Mouse (Mus musculus) liver, embryonic 11.5 days (tissue): Measurements from ENCODE around the gene Fcor. TPM values are rescaled to one million over a fixed set of nuclear protein-coding genes. Genes with fewer than 3 reads are reported as not detected.

Experiments
- ATAC-seq: fragments of 200-750 bp; cut with Nextera tagmentation; replicated peaks from 2 replicates; pipeline ENCODE4 v1.8.0; 2017; ENCODE audit warnings: moderate number of reproducible peaks, mild to moderate bottlenecking, moderate TSS enrichment, moderate library complexity; ENCODE audit not compliant: low FRiP score
- DNase-seq: peaks from one replicate; pipeline ENCODE4 v3.0.0-alpha.2; 2017; ENCODE audit warnings: low spot score
- H3K27ac ChIP-seq: fragments of 300-500 bp; sonication (generic); 2 replicates; pipeline ENCODE4 v1.5.1; 2014; ENCODE audit warnings: mild to moderate bottlenecking, low read depth, low read length, control low read depth
- H3K27me3 ChIP-seq: fragments of 300-500 bp; sonication (generic); replicated peaks from 2 replicates; pipeline ENCODE4 v1.6.1; 2014; ENCODE audit warnings: low read length, mixed read lengths; ENCODE audit not compliant: control insufficient read depth, insufficient read depth
- H3K36me3 ChIP-seq: fragments of 300-500 bp; sonication (generic); 2 replicates; pipeline ENCODE4 v1.6.1; 2014; ENCODE audit warnings: mild to moderate bottlenecking, low read length, moderate library complexity, mixed read lengths; ENCODE audit not compliant: control insufficient read depth, insufficient read depth
- H3K4me1 ChIP-seq: fragments of 300-500 bp; sonication (generic); replicated peaks from 2 replicates; pipeline ENCODE4 v1.6.1; 2014; ENCODE audit warnings: low read length, mixed read lengths; ENCODE audit not compliant: control insufficient read depth, insufficient read depth
- H3K4me2 ChIP-seq: fragments of 300-500 bp; sonication (generic); 2 replicates; pipeline ENCODE4 v1.6.1; 2014; ENCODE audit warnings: mild to moderate bottlenecking, control low read depth, moderate library complexity
- H3K4me3 ChIP-seq: fragments of 300-500 bp; sonication (generic); 2 replicates; pipeline ENCODE4 v1.5.1; 2014; ENCODE audit warnings: low read depth, low read length, control low read depth
- H3K9ac ChIP-seq: fragments of 300-500 bp; sonication (generic); 2 replicates; pipeline ENCODE4 v1.6.1; 2014; ENCODE audit warnings: low read depth, low read length, control low read depth
- H3K9me3 ChIP-seq: fragments of 300-500 bp; sonication (generic); 2 replicates; pipeline ENCODE4 v1.6.1; 2016; ENCODE audit warnings: low read length, inconsistent platforms, mixed read lengths; ENCODE audit not compliant: control insufficient read depth
- WGBS: fragments of 180-500 bp; shearing (Covaris S2); extraction: QIAGEN DNeasy Blood & Tissue Kit; methylation state at CpG from one replicate; pipeline ENCODE4 v1.1.7; 2014; 5-methylcytosine and 5-hydroxymethylcytosine counted together
- polyA plus RNA-seq: library from polyadenylated mRNA; unstranded; fragments of >200 nt; fragmentation: Nextera tagmentation; extraction: Ambion mirVana; gene quantifications from 2 replicates; pipeline ENCODE4 v1.2.1, GENCODE M21; 2014

The Fcor gene
- polyA plus RNA-seq, 1 experiment from 2014 or later = 11.4 TPM

DNA sequence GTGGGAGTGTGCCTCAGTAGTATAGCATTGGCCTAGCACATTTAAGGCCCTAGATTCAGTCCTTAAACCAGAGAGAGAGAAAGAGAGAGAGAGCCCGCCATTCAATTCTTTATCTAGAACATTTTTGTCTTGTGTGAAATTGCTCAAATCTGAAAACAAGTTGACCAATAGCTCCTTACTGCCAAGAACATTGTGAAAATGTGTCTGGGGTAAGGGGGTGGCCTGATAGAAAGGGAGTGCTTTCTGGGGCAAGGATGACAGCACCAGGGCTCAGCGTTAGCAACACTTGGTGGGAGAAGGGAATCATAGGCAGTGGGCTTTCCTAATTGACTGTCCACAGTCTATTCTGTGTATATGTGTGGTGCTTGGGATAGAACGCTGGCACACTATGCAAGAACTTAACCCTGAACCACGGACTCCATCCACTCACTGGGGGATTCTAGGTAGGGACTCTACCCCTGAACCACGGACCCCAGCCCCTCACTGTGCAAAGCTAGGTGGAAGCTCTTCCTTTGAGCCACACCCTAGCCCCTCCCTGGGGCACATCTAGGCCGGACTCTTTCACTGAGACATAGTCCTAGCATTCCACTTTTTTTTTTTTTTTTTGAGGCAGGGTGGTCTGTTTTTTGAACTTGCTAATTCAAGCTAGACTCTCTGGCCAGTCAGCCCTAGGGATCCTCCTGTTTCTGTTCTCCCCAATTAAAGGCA is 25.2 kb downstream of the Fcor start:
- no peaks in the 10 kb centered on the region for H3K36me3 ChIP-seq
- no peaks in the 10 kb centered on the region for H3K4me1 ChIP-seq
- no peaks in the 10 kb centered on the region for H3K27me3 ChIP-seq
- H3K9me3 ChIP-seq = no peaks in the 10 kb centered on the region
- H3K4me2 ChIP-seq = no peak overlapping the region
- ATAC-seq = no peak
- no peak overlapping the region for H3K9ac ChIP-seq
- H3K4me3 ChIP-seq = no peak overlapping the region
- no peak for DNase-seq
- 77% methylated on average over 6 of the region's 6 CpGs for WGBS
- no peak overlapping the region for H3K27ac ChIP-seq

DNA sequence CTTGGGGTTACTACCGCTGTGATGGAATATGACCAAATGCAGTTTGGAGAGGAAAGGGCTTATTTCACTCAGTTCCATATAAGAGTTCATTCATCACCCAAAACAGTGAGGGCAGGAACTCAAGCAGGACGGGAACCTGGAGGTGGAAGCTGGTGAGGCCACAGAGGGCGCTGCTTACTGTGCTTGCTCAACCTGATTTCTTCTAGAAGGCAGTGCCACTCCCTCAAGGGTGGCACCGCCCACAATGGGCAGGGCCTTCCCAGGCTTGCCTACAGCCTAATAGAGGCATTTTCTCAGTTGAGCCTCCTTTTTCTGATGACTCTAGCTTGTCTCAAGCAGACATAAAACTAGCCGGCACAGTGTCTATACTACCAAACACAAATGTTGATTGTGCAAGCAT is 26.4 kb downstream of the Fcor start:
- Histone ChIP-seq H3K4me2 (no peak overlapping the region), H3K9me3 (no peaks in the 10 kb centered on the region), H3K27ac (no peak overlapping the region), H3K9ac (no peak overlapping the region), H3K27me3 (no peaks in the 10 kb centered on the region), H3K36me3 (peaks cover 6% of the 10 kb centered on the region; the same call in 1 of the 2 replicates), H3K4me3 (no peak overlapping the region), H3K4me1 (no peaks in the 10 kb centered on the region)
- WGBS = 18% methylated on average over 5 of the region's 5 CpGs
- DNase-seq (no peak), ATAC-seq (peak; percentile 80)

DNA sequence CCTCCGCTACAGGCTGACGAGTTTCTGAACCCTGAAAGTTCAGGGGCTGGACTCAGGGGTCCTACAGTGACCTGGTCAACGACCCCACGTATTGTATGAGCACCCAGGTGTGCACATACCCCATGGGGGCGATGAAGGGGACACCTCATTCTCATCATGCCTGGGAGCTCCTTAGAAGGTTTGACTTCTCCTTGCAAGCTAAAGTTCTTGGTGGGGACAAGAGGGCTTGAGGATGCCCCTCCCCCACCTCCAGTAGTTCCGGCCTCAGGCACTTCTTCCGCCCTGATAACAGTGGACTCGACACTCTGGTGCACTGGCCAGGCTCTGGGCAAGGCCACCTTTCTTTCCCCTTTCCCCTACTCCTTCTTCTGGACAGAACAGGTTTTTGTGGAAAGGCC is 40.7 kb downstream of the Fcor start:
- H3K4me1 ChIP-seq = no peaks in the 10 kb centered on the region
- peaks cover 19% of the 10 kb centered on the region; the same call in 1 of the 2 replicates for H3K36me3 ChIP-seq
- H3K4me2 ChIP-seq = peak overlapping the region; percentile 81
- no peaks in the 10 kb centered on the region for H3K9me3 ChIP-seq
- DNase-seq (peak; percentile 51), ATAC-seq (peak; percentile 73)
- H3K27me3 ChIP-seq = no peaks in the 10 kb centered on the region
- H3K9ac ChIP-seq = peak overlapping the region; percentile 81
- 5% methylated on average over 8 of the region's 8 CpGs for WGBS
- peak overlapping the region; percentile 68 for H3K4me3 ChIP-seq
- peak overlapping the region; percentile 40; the same call in 1 of the 2 replicates for H3K27ac ChIP-seq

DNA sequence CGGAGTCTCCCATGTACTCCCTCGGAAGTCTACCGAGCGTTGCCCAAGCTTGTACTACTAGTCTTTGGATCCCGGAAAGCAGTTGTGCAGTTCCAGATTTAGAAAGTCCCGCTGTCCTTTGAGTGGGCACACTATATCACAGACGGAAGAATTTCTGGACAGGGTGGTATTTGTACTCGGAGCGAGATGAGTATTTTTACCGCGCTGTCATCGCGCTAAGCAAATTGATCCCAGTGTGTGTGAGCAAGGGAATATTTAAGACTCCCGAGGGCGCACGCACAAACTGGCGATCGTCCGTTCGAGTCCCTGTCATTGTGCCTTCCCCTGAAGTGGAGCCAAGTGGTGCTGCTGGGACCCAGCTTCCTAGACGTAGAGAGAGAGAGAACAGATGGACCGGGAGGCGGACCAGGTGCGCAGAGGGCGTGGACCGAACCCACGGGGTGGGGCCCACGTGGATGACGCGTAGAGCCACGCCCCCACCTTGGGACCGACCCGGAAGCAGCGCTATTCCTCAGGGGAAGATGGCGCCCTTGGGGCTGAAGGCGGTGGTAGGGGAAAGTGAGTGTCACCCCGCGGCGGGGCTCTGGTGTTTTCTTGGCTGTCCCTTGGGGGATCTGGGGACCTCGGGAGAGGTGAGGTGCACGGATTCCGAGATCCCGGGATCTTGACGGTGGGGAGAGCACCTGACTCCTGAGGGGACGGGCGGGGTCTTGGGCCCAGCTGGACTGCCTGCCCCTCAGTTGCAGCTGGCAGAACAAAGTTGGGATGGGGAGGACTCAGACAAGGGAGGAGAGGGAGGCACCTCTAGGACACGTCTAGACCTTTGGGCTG is 41.3 kb downstream of the Fcor start, which contains the start of gene Stxbp2:
Gene Stxbp2 (plus strand): TSS at position 309 of the 831 bp plus-strand sequence.
- ATAC-seq = peak; percentile 91
- H3K9ac ChIP-seq = peak within 1 kb of the TSS; percentile 81
- no peaks in the 10 kb centered on the region for H3K4me1 ChIP-seq
- H3K27me3 ChIP-seq = no peaks in the 10 kb centered on the region
- H3K36me3 ChIP-seq = peaks cover 13% of the 10 kb centered on the region; the same call in 1 of the 2 replicates
- peak within 1 kb of the TSS; percentile 40; the same call in 1 of the 2 replicates for H3K27ac ChIP-seq
- peak; percentile 80 for DNase-seq
- H3K9me3 ChIP-seq = no peaks in the 10 kb centered on the region
- peak within 1 kb of the TSS; percentile 68 for H3K4me3 ChIP-seq
- H3K4me2 ChIP-seq = peak within 1 kb of the TSS; percentile 81
- 8% methylated on average over 47 of the region's 47 CpGs for WGBS

DNA sequence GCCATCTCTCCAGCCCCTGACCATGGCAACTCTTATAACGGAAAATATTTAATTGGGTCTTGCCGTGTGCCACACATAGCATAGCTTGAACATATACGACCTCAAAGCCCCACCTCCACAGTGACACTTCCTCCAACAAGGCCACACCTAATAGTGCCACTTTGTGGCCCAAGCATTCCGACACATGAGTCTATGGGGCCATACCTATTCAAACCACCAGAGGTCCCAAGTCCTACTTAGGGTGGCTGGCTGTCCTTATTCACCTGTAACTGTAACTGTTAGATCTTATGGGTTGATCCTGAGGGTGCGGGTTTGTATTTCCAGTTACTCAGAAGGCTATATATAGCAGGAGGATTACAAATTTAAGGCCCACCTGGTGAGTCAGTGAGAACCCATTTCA is 44.1 kb downstream of the Fcor start:
- H3K4me2 ChIP-seq = no peak overlapping the region
- WGBS = 34% methylated on average over 5 of the region's 5 CpGs
- no peaks in the 10 kb centered on the region for H3K9me3 ChIP-seq
- no peaks in the 10 kb centered on the region for H3K4me1 ChIP-seq
- DNase-seq (no peak), ATAC-seq (0 out of 2 replicates have a peak, but pooled peaks have one; percentile 25)
- H3K9ac ChIP-seq = no peak overlapping the region
- no peak overlapping the region for H3K4me3 ChIP-seq
- no peaks in the 10 kb centered on the region for H3K27me3 ChIP-seq
- 0 out of 2 replicates have a peak, but pooled peaks cover 2% of the 10 kb centered on the region for H3K36me3 ChIP-seq
- no peak overlapping the region for H3K27ac ChIP-seq

DNA sequence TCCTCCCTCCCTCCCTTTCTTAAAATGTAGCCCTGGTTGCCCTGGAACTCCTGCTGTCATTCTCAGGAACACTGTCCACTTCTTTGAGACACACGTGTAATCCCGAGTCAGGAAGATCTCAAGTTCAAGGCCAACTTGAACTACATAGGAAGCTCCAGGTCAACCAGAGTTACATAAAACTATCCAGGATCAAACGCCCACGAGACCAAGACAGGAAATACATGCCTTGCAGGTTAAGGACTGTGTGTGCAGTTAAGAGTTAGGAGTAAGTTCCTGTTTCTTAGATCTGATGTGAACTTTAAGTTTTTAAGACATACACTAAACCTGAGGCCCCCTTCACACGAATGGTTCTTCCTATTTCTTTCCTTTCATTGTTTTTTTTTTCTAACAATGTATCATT is 45.2 kb downstream of the Fcor start:
- WGBS = 44% methylated on average over 5 of the region's 5 CpGs
- no peak overlapping the region for H3K4me2 ChIP-seq
- no peaks in the 10 kb centered on the region for H3K27me3 ChIP-seq
- 0 out of 2 replicates have a peak, but pooled peaks cover 2% of the 10 kb centered on the region for H3K36me3 ChIP-seq
- ATAC-seq (no peak), DNase-seq (no peak)
- H3K9me3 ChIP-seq = no peaks in the 10 kb centered on the region
- no peak overlapping the region for H3K27ac ChIP-seq
- no peak overlapping the region for H3K9ac ChIP-seq
- no peak overlapping the region for H3K4me3 ChIP-seq
- peaks cover 3% of the 10 kb centered on the region for H3K4me1 ChIP-seq

DNA sequence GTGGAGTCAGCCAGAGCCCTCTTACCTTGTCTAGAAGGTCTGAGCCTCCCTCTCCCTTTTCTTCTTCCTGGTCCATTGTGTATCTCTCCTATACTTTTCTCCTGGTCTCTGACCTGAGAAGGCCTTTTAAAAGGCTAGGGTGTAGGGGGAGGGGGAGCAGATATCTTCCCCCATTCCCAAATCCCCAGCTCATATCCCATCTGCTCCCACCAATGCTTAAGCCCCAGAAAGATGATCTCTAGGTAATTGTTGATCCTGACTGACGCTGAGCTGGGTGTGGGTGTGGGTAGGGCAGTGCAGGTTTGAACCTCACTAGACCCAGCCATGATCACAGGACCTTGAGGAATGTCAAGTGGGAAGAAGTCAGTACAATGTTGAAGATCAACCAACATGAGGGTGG is 46.7 kb downstream of the Fcor start, which contains the start of gene Pcp2:
Gene Pcp2 (minus strand): TSS at position 101 of the 400 bp plus-strand sequence.
- Histone ChIP-seq H3K36me3 (0 out of 2 replicates have a peak, but pooled peaks cover 2% of the 10 kb centered on the region), H3K9me3 (no peaks in the 10 kb centered on the region), H3K4me2 (no peak within 1 kb of the TSS), H3K27me3 (no peaks in the 10 kb centered on the region), H3K4me3 (no peak within 1 kb of the TSS), H3K27ac (no peak within 1 kb of the TSS), H3K9ac (no peak within 1 kb of the TSS), H3K4me1 (peaks cover 5% of the 10 kb centered on the region)
- ATAC-seq = no peak
- no peak for DNase-seq
- WGBS = 82% methylated on average over 1 of the region's 1 CpGs

DNA sequence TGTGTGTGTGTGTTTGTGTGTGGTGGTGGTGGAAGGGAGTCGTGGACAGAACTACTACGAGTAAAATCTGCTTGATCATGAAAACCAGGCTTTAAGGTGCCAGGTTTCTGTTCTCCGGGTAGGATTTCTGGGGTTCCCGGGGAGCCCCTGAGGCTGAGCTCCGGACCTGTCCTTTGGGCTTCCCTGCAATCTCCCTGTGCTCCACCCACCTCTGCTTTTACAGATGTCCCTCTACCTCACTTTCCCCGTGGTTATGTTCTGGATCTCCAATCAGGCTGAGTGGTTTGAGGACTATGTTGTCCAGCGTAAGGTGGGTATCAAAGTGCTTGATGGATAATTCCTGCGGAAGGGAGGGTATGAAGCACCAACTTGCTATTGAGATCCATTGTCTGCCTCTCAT is 50.0 kb downstream of the Fcor start:
- no peaks in the 10 kb centered on the region for H3K9me3 ChIP-seq
- DNase-seq = no peak
- H3K36me3 ChIP-seq = peaks cover 15% of the 10 kb centered on the region
- peak overlapping the region; percentile 69 for H3K4me2 ChIP-seq
- 67% methylated on average over 8 of the region's 8 CpGs for WGBS
- no peaks in the 10 kb centered on the region for H3K27me3 ChIP-seq
- peak overlapping the region; percentile 94 for H3K4me3 ChIP-seq
- no peak overlapping the region for H3K27ac ChIP-seq
- peak overlapping the region; percentile 67 for H3K9ac ChIP-seq
- peaks cover 13% of the 10 kb centered on the region for H3K4me1 ChIP-seq
- no peak for ATAC-seq
